Mouse (Mus musculus) layer of hippocampus, adult 2 months (tissue): ENCODE results near the gene Adat3. TPM values are rescaled to one million over a fixed set of nuclear protein-coding genes. Genes with fewer than 3 reads are reported as not detected.

Experiments
- DNase-seq, 2 experiments: peaks; one replicate each; pipeline ENCODE4 v3.0.0; 2022; ENCODE audit warnings: low spot score in 2 of 2
- H3K27ac ChIP-seq: fragments of 200-600 bp; 2 replicates; pipeline ENCODE4 v1.8.1; 2022
- H3K4me3 ChIP-seq: fragments of 200-600 bp; 2 replicates; pipeline ENCODE4 v1.8.1; 2022; ENCODE audit warnings: mild to moderate bottlenecking
- CTCF ChIP-seq: fragments of 200-600 bp; conservative IDR thresholded peaks from 2 replicates; pipeline ENCODE4 v1.8.1; 2022; ENCODE audit warnings: antibody characterized with exemption, mild to moderate bottlenecking, moderate library complexity
- total RNA-seq, 2 experiments: library from RNA; stranded (reverse); gene quantifications; 2 replicates each; pipeline ENCODE4 v1.2.3; 2021

Gene Adat3
- total RNA-seq, 2 experiments from 2014 or later = 1.3 to 3.5 TPM

GRCm38 (mm10) chr10:80570871-80571836 is 31.5 kb upstream of the Adat3 start:
- Histone ChIP-seq H3K27ac (peak overlapping the region; percentile 97), H3K4me3 (peak overlapping the region; percentile 13)
- DNase-seq = no peak
- TF ChIP-seq CTCF = no peak

- Histone ChIP-seq H3K4me3 (no peak overlapping the region; the same call in 1 of the 2 replicates), H3K27ac (peak overlapping the region; percentile 97)
- TF ChIP-seq CTCF = no peak
- DNase-seq = no peak
Observed at GRCm38 (mm10) chr10:80572477-80572876, 30.2 kb upstream of the Adat3 start.

GRCm38 (mm10) chr10:80573944-80574343 is 28.7 kb upstream of the Adat3 start:
- peak overlapping the region; percentile 59 for H3K4me3 ChIP-seq
- no peak for DNase-seq
- peak overlapping the region; percentile 97 for H3K27ac ChIP-seq
- no peak for TF ChIP-seq CTCF

GRCm38 (mm10) chr10:80574896-80575295 is 27.8 kb upstream of the Adat3 start:
- DNase-seq = no peak
- Histone ChIP-seq H3K4me3 (peak overlapping the region; percentile 59), H3K27ac (peak overlapping the region; percentile 97)
- TF ChIP-seq CTCF = no peak

GRCm38 (mm10) chr10:80575925-80576324 is 26.8 kb upstream of the Adat3 start:
- TF ChIP-seq CTCF = no peak
- no peak for DNase-seq
- Histone ChIP-seq H3K4me3 (peak overlapping the region; percentile 59), H3K27ac (peak overlapping the region; percentile 97)

- no peak for DNase-seq
- Histone ChIP-seq H3K4me3 (peak overlapping the region; percentile 59), H3K27ac (peak overlapping the region; percentile 97)
- TF ChIP-seq CTCF = no peak; the same call in 1 of the 2 replicates
Observed at GRCm38 (mm10) chr10:80576351-80577194, 26.1 kb upstream of the Adat3 start.

GRCm38 (mm10) chr10:80577195-80578130 is 25.2 kb upstream of the Adat3 start, which contains the start of gene Klf16:
Klf16 (minus strand) TSS chr10:80577321.
- Histone ChIP-seq H3K27ac (peak within 1 kb of the TSS; percentile 97), H3K4me3 (peak within 1 kb of the TSS; percentile 59)
- DNase-seq = peak; percentile 96 to 97
- TF ChIP-seq CTCF = no peak

GRCm38 (mm10) chr10:80578131-80578750 is 24.4 kb upstream of the Adat3 start:
- peak overlapping the region; percentile 59 for H3K4me3 ChIP-seq
- H3K27ac ChIP-seq = peak overlapping the region; percentile 94
- peak; percentile 81 for TF ChIP-seq CTCF
- peak in 1 of 2 experiments; percentile 70 for DNase-seq

GRCm38 (mm10) chr10:80578911-80579310 is 23.8 kb upstream of the Adat3 start:
- Histone ChIP-seq H3K4me3 (peak overlapping the region; percentile 59; the same call in 1 of the 2 replicates), H3K27ac (peak overlapping the region; percentile 94)
- peak; percentile 58 for TF ChIP-seq CTCF
- no peak for DNase-seq

GRCm38 (mm10) chr10:80583047-80583446 is 19.6 kb upstream of the Adat3 start:
- peak overlapping the region; percentile 81 for H3K27ac ChIP-seq
- DNase-seq = no peak
- no peak for TF ChIP-seq CTCF
- no peak overlapping the region for H3K4me3 ChIP-seq

GRCm38 (mm10) chr10:80584045-80584488 is 18.6 kb upstream of the Adat3 start:
- TF ChIP-seq CTCF = no peak
- Histone ChIP-seq H3K4me3 (no peak overlapping the region), H3K27ac (peak overlapping the region; percentile 81)
- DNase-seq = no peak
